Mouse (Mus musculus) cerebellum, postnatal 14 days (tissue): ENCODE results near the gene Prickle4.

Source experiments
- DNase-seq, 2 experiments: peaks; one replicate each; pipeline ENCODE4 v3.0.0; 2021; ENCODE audit warnings: mixed read lengths in 2 of 2

Prickle4 gene

GRCm38 (mm10) chr17:47694503-47695336 lies at the start of gene Prickle4:
Gene Prickle4 (minus strand): TSS chr17:47694736.
- DNase-seq = peak; percentile 99

DNA sequence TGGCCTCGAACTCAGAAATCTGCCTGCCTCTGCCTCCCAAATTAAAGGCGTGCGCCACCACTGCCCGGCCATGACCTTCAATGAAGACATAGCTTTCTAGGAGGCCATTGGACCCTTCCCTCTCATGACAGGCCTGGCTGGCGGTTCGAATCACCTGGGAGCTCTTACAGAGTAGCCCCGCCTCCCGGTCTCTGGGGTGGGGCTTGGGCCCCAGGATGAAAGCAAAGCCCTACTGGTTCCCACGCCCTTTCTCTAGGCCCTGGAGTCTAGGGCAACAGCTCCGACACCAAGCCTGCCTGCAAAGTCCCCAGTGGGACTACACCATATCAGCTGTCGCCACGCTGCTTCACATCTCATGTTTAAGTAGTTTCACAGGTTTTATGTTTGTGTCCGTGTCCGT lies 49.5 kb upstream of the Prickle4 start:
- no peak for DNase-seq

- peak in 1 of 2 experiments; percentile 32 for DNase-seq
These were observed 48.6 kb upstream of the Prickle4 start for GRCm38 (mm10) chr17:47742991-47743734.

- no peak for DNase-seq
These were observed 45.6 kb upstream of the Prickle4 start for GRCm38 (mm10) chr17:47740186-47740585.

DNA sequence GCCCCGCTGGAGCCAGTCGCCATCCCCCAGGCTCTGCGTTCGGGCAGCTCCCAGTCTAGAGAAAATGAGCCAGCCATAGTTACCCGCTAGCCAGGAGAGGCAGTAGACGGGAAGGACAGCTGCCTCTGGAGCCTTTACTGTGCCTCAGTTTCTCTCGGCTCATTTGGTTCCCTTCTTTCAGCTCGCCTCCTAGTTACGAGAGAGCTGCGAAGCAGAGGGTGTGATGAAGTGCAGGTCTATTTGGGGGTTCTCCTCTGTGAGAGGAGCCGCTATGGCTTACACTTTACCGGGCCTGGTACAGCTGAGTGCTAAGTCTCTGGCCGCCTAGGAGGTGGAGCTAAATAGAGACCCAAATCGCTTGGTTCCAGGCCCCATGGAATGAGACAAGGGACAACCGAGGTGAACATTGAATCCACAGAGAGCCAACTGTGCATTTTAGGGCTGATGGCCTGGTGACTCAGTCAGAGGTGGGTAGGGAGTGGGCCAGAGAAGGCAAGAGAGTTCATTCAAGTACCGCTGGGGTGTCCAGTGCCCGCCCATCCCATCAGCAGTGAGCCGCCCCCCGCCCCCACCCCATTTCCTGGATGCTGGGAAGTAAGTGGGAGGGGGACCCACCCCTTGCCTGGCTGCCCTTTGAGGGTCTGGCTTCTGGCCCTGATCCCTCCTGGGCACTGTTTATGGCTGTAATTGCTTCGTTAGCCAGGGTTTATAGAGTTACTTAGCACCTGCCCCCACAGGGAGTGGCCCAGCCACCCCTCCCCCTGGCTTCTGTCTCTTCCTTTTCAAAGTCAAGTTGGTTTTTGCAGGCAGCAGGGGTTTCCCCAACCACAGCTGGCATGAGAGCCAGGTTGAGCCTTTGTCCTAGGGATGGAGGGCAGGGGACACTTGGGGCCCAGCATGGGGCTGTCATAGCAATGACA lies 44.6 kb upstream of the Prickle4 start:
- no peak for DNase-seq

GRCm38 (mm10) chr17:47738066-47738878 lies 43.7 kb upstream of the Prickle4 start:
- peak; percentile 61 to 65 for DNase-seq

DNA sequence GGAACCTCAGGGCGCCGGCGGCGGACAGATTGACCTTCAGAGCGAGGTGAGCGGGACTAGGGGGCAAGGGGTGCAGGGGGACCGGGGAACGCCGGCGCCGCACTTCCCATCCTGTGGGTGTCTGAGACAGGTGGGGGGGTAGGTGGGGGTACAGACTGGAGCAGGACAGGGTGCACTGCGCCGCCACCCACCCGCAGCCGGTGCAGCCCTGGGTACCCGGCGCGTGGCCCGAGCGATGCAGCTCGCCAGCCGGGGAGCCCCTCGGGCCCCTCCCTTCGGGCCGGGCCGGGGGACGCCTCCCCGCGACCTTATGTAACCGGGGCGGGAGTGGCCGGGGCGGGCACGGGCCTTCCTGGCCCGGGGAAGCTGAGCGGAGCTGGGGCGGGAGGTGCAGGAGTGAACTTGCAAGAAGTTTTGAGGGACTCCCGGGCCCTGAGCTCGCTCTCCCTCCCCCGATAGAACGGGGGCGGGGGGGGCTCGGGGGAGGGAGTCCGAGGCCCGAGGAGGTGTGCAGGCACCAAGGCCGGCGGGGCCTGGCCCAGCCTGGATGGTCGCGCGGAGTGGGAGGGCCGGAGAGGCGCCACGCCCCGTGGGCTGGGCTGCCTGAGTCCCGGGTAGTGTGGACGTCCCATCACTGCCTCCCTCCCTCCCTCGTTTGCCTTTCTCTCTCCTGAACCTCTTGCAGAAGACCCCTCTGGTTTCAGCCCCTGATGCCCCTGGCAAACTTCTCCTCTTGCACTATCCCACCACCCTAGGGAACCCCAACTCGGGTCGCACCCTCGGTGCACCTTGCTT lies 42.9 kb upstream of the Prickle4 start:
- peak; percentile 67 to 78 for DNase-seq

GRCm38 (mm10) chr17:47736856-47737255 lies 42.3 kb upstream of the Prickle4 start, which contains the start of gene Tfeb:
Gene Tfeb (plus strand): TSS chr17:47737030.
- DNase-seq = peak; percentile 99

DNA sequence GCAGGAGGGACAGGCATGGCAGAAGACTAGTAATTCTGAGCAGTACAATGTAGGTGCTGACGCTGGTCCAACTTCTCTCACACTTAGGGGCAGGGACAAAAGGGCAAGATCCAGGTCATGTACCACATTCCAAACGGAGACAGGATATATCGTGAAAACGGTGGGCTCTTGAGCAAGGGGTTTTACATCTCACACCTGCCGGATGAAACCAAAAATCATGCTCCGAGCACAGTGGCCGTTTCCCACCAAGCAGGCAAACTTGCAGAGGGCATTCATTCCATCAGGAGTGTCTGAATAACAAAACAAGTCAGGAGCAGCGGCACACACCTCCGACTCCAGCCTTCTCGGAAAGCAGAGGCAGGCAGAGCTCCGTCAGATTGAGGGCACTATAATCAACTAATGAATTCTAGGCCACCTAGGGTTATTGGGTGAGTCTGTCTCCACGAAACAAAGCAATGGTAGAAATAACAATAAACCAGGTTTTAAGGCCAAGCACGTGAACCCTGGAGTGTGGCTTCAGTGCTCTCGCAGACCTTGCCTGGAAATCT lies 41.1 kb upstream of the Prickle4 start:
- no peak for DNase-seq

DNA sequence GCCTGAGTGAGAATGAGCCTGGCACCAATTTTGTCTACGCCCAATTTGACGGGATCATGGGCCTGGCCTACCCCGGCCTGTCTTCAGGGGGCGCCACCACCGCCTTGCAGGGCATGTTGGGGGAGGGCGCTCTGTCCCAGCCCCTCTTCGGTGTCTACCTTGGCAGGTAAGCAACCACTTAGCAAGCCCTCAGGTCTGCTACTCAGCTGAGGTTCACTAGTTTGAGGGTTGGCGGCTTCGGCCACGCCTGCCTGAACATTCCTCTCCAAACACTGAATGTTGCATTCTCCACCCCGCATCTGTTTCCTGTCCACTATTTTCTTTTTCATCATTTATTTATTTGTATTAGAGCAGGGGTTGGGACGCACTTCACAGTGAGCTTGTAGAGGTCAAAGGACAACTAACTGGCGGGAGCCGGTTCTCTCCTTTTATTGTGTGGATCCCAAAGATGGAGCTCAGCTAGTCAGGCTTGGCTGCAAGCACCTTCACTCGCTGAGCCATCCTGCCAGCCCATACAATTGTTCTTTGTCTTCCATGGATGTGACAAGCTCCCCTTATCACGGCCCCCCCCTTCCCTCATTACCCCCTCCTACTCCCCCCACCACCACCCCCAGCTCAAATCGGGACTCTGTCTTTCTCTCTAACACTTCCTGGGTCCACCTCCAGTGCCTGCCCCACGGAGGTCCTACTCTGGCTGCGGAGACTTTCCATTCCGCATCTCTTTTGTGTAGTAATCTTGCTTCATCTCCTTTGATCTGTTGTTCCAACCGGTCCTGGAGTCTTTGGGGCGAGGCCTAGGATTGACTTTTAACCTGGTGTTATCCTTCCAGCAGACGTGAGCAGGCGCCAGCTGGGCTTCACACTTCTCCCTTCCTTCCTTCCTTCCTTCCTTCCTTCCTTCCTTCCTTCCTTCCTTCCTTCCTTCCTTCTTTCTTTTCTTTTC lies 36.4 kb upstream of the Prickle4 start:
- peak in 1 of 2 experiments; percentile 25 for DNase-seq

GRCm38 (mm10) chr17:47726566-47726965 lies 32.0 kb upstream of the Prickle4 start, which contains the start of gene Pgc:
Gene Pgc (plus strand): TSS chr17:47726842.
- no peak for DNase-seq

- DNase-seq = no peak
These were observed 26.6 kb upstream of the Prickle4 start for GRCm38 (mm10) chr17:47721183-47721582.

DNA sequence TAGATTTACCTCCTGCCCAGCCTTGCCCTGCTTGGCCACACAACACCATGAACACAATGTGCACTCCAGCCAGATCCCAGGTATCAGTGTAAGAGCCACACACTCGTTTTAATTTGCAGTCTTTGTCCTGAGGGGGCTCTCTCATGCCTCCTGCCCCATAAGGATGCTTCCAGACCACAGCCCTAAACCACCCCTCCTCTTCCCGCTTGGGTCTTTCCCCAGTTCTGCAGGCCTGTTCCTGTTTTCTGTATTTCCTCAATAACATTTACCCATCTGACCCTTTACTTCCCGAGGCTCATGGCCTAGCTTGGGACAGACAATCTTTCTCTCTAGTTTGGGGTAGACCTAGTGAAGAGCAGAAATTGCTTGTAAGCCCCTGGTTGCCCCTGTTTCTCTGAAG lies 20.5 kb upstream of the Prickle4 start:
- no peak for DNase-seq

- DNase-seq = no peak
These were observed 18.5 kb upstream of the Prickle4 start for GRCm38 (mm10) chr17:47712889-47713571.

- no peak for DNase-seq
These were observed 17.3 kb upstream of the Prickle4 start for GRCm38 (mm10) chr17:47711883-47712282.

DNA sequence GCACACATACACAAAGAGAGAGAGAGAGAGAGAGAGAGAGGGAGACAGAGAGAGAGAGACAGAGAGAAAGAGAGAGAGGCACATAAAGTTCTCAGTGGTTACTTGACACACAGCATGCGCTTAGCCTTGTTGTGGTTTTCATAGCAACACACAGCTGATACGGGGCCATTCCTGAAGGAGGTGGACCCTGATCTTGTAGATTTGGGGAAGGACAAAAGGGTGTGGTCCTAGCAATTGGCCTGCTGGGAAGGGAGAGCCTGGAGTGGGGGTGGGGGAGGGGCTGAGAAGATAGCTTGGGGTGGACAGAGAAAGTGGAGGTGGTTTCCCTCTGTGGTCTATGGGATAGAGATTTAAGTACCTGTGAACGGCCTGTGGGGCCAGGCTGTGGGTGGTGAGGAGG lies 15.5 kb upstream of the Prickle4 start:
- DNase-seq = no peak

DNA sequence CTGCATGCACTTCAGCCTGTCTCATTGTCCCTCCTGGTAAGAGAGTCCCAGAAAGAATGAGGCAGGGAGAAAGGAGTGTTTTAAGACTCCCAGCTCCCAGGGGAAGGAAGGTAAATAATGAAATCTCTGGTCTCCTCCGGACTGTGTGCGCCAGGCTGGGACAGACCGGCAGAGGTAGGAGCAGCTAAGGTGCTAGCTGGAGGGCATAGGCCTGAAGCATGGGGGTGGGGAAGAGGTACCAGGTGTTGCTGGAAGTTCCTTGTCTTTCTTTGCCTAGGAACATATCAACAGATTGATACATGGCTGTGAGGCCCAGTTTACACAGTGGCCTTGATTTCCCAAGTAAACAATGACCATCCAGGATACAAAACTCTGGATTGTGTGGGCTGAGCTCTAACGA lies 14.4 kb upstream of the Prickle4 start:
- no peak for DNase-seq

DNA sequence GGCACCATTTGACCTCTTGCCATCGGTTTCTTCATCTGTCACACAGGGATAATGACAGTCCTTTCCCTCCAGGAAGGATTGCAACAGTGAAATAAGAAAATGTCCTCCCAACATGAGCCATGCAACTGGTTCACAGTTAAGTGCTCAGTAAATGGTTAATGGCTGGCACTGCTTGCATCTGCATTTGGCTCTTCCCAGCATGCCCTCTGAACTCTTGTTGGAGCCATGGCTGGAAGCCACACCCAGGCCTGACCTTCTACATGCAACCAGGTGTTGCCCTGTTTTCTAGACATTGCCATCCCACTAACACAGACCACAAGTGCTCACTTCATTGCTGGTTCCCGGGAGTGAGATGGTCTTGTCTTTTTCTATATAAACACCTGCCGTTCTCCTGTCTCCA lies 13.4 kb upstream of the Prickle4 start:
- no peak for DNase-seq

DNA sequence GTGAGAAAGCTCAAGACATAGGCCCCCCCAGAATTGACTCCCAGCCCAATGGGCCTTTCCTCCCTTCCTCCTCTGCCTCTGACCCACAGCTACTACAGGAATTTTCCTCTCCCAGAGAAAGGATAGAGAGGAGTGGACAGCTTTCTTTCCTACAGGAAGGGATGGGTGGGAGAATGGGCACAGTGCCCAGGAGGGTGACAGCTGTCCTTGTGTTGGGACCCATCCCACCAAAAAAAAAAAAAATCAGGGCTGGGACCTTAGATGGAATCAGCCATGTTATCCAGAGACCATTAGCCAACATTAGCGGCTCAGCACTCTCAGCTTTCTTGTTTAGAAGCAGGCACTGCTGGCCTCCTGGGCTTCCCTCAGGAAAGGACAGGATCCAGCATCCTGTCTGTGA lies 11.7 kb upstream of the Prickle4 start:
- DNase-seq = peak in 1 of 2 experiments; percentile 42
